In the genomic region with DNA sequence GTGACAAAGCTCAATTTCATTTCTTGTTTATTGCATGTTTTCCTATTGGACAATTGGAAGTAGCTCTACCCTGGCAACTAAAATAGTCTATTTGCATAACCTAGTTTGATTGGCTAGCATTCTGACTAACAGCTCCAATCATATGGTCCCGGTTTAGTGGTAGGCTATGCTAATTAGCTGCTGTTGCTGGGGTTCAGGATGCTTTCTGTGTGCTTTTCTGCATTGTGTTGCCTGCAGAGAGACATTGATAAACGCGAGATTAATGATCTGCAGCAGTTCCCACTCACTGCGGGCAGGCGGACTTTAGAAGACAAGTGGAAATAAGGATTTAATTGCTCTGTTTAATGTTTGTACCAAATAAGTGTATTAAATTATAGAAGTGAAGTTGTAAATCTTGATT, we compare ENCODE assay signal across 8 mouse cellular contexts.
DNase-seq lines count a peak whose midpoint lies in the region; ATAC-seq and TF ChIP-seq lines count a peak whose summit lies in the region.

No protein-coding gene starts in this region.

- H3K27ac ChIP-seq in heart, embryonic 13.5 days (replicated peaks): no peak overlapping the region
- H3K27ac ChIP-seq in kidney, embryonic 16.5 days (ENCODE audit: low read length): peak overlapping the region; percentile 38; the same call in 1 of the 2 replicates
- no peak overlapping the region for H3K27ac ChIP-seq in liver, postnatal 0 days (ENCODE audit: low read depth)

- H3K4me2 ChIP-seq in heart, embryonic 13.5 days: peak overlapping the region; percentile 43
- peak overlapping the region; percentile 26; the same call in 1 of the 2 replicates for H3K4me2 ChIP-seq in kidney, embryonic 16.5 days (replicated peaks; ENCODE audit: low read depth, low read length)
- no peak overlapping the region for H3K4me2 ChIP-seq in liver, postnatal 0 days (ENCODE audit: low read depth, low read length)

- ATAC-seq in common myeloid progenitor, adult 5-6 weeks (replicated peaks; ENCODE audit: low read depth, poor library complexity, severe bottlenecking): peak; percentile 97
- peak; percentile 54; the same call in 1 of the 2 replicates for ATAC-seq in heart, embryonic 13.5 days (ENCODE audit: extremely low read depth, insufficient number of reproducible peaks, low FRiP score, low TSS enrichment)
- peak; percentile 94 for ATAC-seq in kidney, embryonic 16.5 days (ENCODE audit: low FRiP score, low TSS enrichment)
- ATAC-seq in liver, postnatal 0 days: peak; percentile 90

- no peak overlapping the region for H3K4me3 ChIP-seq in heart, embryonic 13.5 days
- no peak overlapping the region for H3K4me3 ChIP-seq in kidney, embryonic 16.5 days (ENCODE audit: low read length)
- H3K4me3 ChIP-seq in liver, postnatal 0 days (ENCODE audit: low read depth, low read length): no peak overlapping the region

- no peak overlapping the region for H3K9ac ChIP-seq in heart, embryonic 13.5 days
- H3K9ac ChIP-seq in kidney, embryonic 16.5 days (replicated peaks; ENCODE audit: low read length): no peak overlapping the region
- no peak overlapping the region for H3K9ac ChIP-seq in liver, postnatal 0 days (replicated peaks)

- DNase-seq in 416B (ENCODE audit: low read depth) (peak; percentile 95), MEL-GATA-1-ER (ENCODE audit: extremely low read depth, low read depth) (peak; percentile 89)
- no peak for DNase-seq in liver, postnatal 0 days
- DNase-seq in retina, adult 2 months (ENCODE audit: low read depth, low spot score): peak; percentile 57
- DNase-seq in urinary bladder, postnatal 4 days (ENCODE audit: low spot score in 2 of 2): no peak

- H3K36me3 ChIP-seq in heart, embryonic 13.5 days: no peaks in the 10 kb centered on the region
- no peaks in the 10 kb centered on the region for H3K36me3 ChIP-seq in kidney, embryonic 16.5 days (ENCODE audit: insufficient read depth, low read length)
- H3K36me3 ChIP-seq in liver, postnatal 0 days (replicated peaks; ENCODE audit: insufficient read depth, low read length): no peaks in the 10 kb centered on the region

- H3K4me1 ChIP-seq in heart, embryonic 13.5 days: peaks cover 63% of the 10 kb centered on the region
- H3K4me1 ChIP-seq in kidney, embryonic 16.5 days (ENCODE audit: insufficient read depth, low read length): peaks cover 39% of the 10 kb centered on the region
- peaks cover 24% of the 10 kb centered on the region for H3K4me1 ChIP-seq in liver, postnatal 0 days (ENCODE audit: insufficient read depth)

- 22% methylated on average over 5 of the region's 5 CpGs for WGBS in heart, embryonic 13.5 days
- 3% methylated on average over 5 of the region's 5 CpGs for WGBS in kidney, embryonic 16.5 days
- 22% methylated on average over 5 of the region's 5 CpGs for WGBS in liver, postnatal 0 days (ENCODE audit: insufficient replicate concordance)

- H3K9me3 ChIP-seq in heart, embryonic 13.5 days: no peaks in the 10 kb centered on the region
- no peaks in the 10 kb centered on the region for H3K9me3 ChIP-seq in kidney, embryonic 16.5 days (ENCODE audit: low read length)
- H3K9me3 ChIP-seq in liver, postnatal 0 days (ENCODE audit: low read length): no peaks in the 10 kb centered on the region

- TF ChIP-seq CTCF in liver, postnatal 0 days (IDR thresholded peaks at IDR 0.05; ENCODE audit: low read depth): no peak

- no peaks in the 10 kb centered on the region for H3K27me3 ChIP-seq in heart, embryonic 13.5 days (replicated peaks)
- no peaks in the 10 kb centered on the region for H3K27me3 ChIP-seq in kidney, embryonic 16.5 days (ENCODE audit: insufficient read depth, low read length)
- no peaks in the 10 kb centered on the region for H3K27me3 ChIP-seq in liver, postnatal 0 days (ENCODE audit: insufficient read depth, low read length)

- no peak for TF ChIP-seq EP300 in liver, postnatal 0 days (IDR thresholded peaks at IDR 0.05; ENCODE audit: low read depth)

Comparison
In these comparisons a context has a peak if more than half of its experiments do, and no peak if none do; other contexts are left out.
1. DNase-seq: peak in 416B (single experiment), MEL-GATA-1-ER (single experiment) and retina, adult 2 months (single experiment); none in liver, postnatal 0 days (single experiment) and urinary bladder, postnatal 4 days (0 of 2).
2. Peak in every context shown above with its lines, with median percentiles within 50 percentile points of each other: ATAC-seq.